Mouse (Mus musculus) right cerebral cortex, postnatal 4 days (tissue): ENCODE results near the gene R3hdml.

Experiments
- DNase-seq: peaks from one replicate; pipeline ENCODE4 v3.0.0-alpha.2; 2022

The R3hdml gene

DNA sequence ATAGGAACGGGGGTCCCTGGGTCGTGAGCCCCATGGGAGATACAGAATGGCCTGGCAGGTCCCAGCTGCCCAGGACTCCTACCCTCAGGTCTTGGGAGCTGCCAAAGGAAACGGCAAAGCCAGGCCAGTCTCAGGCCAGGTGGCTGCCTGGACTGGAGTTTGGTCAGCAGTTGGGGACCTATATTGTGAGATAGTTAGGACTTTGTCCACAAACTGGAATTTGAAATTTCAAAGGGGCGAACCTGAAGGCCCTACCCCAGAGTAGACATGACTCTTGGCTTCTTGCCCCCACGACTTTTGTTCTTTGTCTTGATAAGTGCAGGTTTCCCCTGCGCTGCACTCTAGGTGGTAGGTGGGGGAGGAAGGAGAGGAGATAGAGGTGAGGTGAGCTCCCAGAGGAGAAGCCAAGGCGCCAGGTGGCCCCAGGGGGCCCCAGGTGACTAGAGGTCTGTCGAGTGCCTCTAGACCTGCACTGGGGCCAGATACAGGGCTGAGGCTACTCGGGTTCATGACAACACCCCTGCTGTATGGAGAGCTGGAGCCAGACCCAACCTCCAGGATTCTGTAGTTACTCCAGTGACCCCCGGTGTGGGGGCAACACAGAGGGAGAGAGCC, 49.6 kb downstream of the R3hdml start:
- DNase-seq = no peak

- no peak for DNase-seq
Observed at GRCm38 (mm10) chr2:163542674-163543073, 50.6 kb downstream of the R3hdml start.

DNA sequence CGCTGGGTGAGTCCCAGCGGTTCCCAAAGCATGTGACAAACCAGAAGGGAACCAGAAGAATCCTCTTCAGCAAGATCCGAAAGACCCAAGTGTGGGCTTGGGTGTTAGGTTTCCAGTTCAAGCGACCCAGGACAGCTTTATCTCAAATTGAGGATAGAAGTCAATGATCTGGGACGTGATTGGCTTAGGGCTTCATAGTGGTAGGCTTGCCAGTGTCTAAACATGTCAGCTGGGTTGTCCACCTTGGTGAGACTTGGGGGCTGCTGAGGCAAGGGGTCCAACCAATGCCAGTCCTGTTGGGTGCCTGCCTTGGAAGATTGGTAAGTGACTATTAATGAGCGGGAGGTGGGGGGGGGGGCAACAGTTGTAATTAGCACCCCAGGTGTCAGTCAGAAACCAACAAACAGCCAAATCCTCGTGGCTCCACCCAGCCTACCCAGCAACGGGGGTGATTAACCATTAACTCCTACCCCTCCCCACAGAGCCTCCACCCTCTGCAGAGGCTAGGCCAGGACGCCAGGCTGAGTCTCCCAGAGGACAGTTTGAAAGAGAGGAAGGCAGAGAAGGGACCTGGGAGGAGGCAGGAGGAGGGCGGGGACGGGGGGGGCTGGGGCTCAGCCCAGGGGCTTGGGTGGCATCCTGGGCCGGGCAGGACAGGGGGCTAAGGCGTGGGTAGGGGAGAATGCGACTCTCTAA, 54.7 kb downstream of the R3hdml start:
- DNase-seq = no peak

DNA sequence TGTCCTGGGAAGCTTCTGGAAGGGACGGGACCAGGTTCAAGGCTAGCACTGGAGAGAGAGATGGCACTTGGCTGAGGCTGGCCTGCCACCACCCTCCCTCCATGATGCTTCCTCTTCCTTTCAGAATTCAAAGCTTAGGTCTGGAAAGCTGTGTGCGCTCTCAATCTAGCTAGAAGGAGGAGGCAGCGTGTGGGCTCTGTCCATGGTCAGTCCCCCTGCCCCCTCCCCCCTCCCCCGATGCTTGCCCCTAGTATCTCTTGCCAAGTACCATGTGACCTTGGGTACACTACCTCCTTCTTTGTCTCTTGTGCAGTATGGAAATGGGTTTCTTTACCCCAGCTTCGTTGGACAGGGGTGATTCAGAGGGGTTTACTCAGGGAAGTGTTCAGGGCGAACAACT, 56.7 kb downstream of the R3hdml start:
- DNase-seq = no peak

- no peak for DNase-seq
Observed at GRCm38 (mm10) chr2:163549786-163550185, 57.7 kb downstream of the R3hdml start.
